Mouse (Mus musculus): ENCODE data around the gene Plcb4. TPM values are rescaled to one million over a fixed set of nuclear protein-coding genes. Genes with fewer than 3 reads are reported as not detected.
A peak's percentile ranks its signal among the peaks of the same experiment; 100 is the strongest.

Gene Plcb4
- total RNA-seq, 1 experiment, result 24.0 TPM

DNA sequence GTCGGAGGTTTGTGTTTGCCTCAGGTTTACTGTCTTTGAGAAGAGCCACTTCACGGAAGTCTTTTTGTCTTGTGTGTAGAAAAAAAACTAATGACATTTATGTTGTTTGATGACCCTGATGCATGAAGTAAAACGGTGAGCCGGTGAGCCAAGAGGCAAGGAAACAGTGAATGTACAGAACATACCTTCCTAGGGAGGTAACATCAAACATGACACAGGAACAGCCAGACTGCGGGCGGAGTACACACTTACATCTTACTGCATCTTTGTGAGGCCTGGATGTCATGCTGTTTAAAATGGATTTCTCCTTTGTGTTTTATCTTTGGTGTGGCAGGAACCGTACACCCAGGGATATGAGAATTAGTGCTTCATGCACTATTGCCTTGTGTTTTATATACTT lies 340.1 kb downstream of the Plcb4 start:
- in situ Hi-C loops (cut with MboI; ENCODE audit: low sequenced_read_pairs in 2 of 2, unreplicated experiment in 2 of 2), result no loop called here
- DNase-seq (ENCODE audit: low read depth, low spot score), result no peak

DNA sequence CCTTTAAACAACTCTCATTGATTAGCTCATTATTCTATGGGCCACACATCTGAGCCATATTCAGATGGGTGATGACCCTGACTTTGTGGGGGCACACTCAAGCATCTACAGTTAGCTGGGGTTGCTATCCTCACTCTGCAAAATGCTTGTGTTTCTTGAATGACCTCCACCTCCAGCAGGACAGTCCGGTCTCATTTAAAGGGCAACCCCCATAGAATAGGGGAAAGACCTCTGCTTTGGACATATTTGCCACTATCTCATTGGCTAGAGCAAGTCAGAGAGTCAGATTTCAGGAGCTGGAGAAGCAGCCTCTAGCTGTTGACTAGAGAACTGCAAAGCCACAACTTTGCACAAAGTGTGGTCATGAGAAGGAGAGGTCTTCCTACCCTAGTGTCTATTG lies 340.6 kb downstream of the Plcb4 start:
- H3K9me3 ChIP-seq (ENCODE audit: control insufficient read depth, insufficient read depth, low read depth, low read length), result no peaks in the 10 kb centered on the region
- no peaks in the 10 kb centered on the region for H3K36me3 ChIP-seq (ENCODE audit: control insufficient read depth, insufficient read depth, low read length, poor library complexity, severe bottlenecking)
- no peaks in the 10 kb centered on the region for H3K4me1 ChIP-seq (ENCODE audit: control insufficient read depth in 2 of 2, insufficient read depth in 2 of 2, low read length in 2 of 2, poor library complexity in 1 of 2)
- DNase-seq (ENCODE audit: low read depth, low spot score), result no peak
- no peak for TF ChIP-seq ZC3H11A (IDR thresholded peaks at IDR 0.05; ENCODE audit: borderline replicate concordance, low read depth, low read length)
- no peak for TF ChIP-seq MAFK (IDR thresholded peaks at IDR 0.05; ENCODE audit: insufficient read depth, low read depth, low read length)
- no peak for TF ChIP-seq CHD2 (IDR thresholded peaks at IDR 0.05; ENCODE audit: low read depth, low read length)
- no peak for TF ChIP-seq ZNF384 (IDR thresholded peaks at IDR 0.05; ENCODE audit: low read depth, low read length)
- TF ChIP-seq HCFC1 (IDR thresholded peaks at IDR 0.05; ENCODE audit: borderline replicate concordance, insufficient read depth, low read length), result no peak
- H3K4me3 ChIP-seq (ENCODE audit: insufficient read depth in 1 of 2, low read depth in 1 of 2, low read length in 2 of 2, poor library complexity in 1 of 2, severe bottlenecking in 1 of 2), result no peak overlapping the region
- no peak overlapping the region for H3K9ac ChIP-seq (ENCODE audit: insufficient read depth, low read depth, low read length, poor library complexity, severe bottlenecking)
- H3K27ac ChIP-seq (ENCODE audit: insufficient read depth, low read depth, low read length, poor library complexity, severe bottlenecking), result no peak overlapping the region
- in situ Hi-C loops (cut with MboI; ENCODE audit: low sequenced_read_pairs in 2 of 2, unreplicated experiment in 2 of 2), result no loop called here

More for the DNA sequence above, 340.1 kb downstream of the Plcb4 start:
- no peak overlapping the region for H3K4me3 ChIP-seq (ENCODE audit: insufficient read depth in 1 of 2, low read depth in 1 of 2, low read length in 2 of 2, poor library complexity in 1 of 2, severe bottlenecking in 1 of 2)
- TF ChIP-seq ZNF384 (IDR thresholded peaks at IDR 0.05; ENCODE audit: low read depth, low read length) (no peak), HCFC1 (IDR thresholded peaks at IDR 0.05; ENCODE audit: borderline replicate concordance, insufficient read depth, low read length) (no peak), MAFK (IDR thresholded peaks at IDR 0.05; ENCODE audit: insufficient read depth, low read depth, low read length) (no peak), CHD2 (IDR thresholded peaks at IDR 0.05; ENCODE audit: low read depth, low read length) (no peak), ZC3H11A (IDR thresholded peaks at IDR 0.05; ENCODE audit: borderline replicate concordance, low read depth, low read length) (no peak)
- H3K9ac ChIP-seq (ENCODE audit: insufficient read depth, low read depth, low read length, poor library complexity, severe bottlenecking), result no peak overlapping the region
- H3K36me3 ChIP-seq (ENCODE audit: control insufficient read depth, insufficient read depth, low read length, poor library complexity, severe bottlenecking), result no peaks in the 10 kb centered on the region
- no peaks in the 10 kb centered on the region for H3K4me1 ChIP-seq (ENCODE audit: control insufficient read depth in 2 of 2, insufficient read depth in 2 of 2, low read length in 2 of 2, poor library complexity in 1 of 2)
- no peak overlapping the region for H3K27ac ChIP-seq (ENCODE audit: insufficient read depth, low read depth, low read length, poor library complexity, severe bottlenecking)
- H3K9me3 ChIP-seq (ENCODE audit: control insufficient read depth, insufficient read depth, low read depth, low read length), result no peaks in the 10 kb centered on the region

DNA sequence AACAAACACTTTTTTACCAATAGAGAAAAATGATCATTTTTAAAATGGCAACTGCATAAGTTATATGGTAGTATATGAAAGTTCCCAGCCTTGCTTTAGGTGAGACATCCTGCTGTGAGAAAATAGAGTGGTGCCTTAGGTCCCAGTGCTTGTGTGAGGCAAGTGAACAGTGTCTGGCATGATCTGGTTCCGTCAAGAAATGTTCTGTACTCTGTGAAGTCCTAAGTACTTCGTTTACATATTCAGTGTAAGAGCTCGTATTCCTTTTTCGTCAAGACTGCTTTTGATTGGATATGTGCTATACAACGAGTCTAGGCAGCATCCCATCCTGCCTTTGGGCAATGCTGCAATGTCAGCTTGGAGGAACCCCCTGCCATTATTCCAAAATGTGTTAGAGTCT lies 342.1 kb downstream of the Plcb4 start:
- H3K27ac ChIP-seq (ENCODE audit: insufficient read depth, low read depth, low read length, poor library complexity, severe bottlenecking), result no peak overlapping the region
- H3K4me3 ChIP-seq (ENCODE audit: insufficient read depth in 1 of 2, low read depth in 1 of 2, low read length in 2 of 2, poor library complexity in 1 of 2, severe bottlenecking in 1 of 2), result no peak overlapping the region
- no peaks in the 10 kb centered on the region for H3K4me1 ChIP-seq (ENCODE audit: control insufficient read depth in 2 of 2, insufficient read depth in 2 of 2, low read length in 2 of 2, poor library complexity in 1 of 2)
- DNase-seq (ENCODE audit: low read depth, low spot score), result no peak
- H3K36me3 ChIP-seq (ENCODE audit: control insufficient read depth, insufficient read depth, low read length, poor library complexity, severe bottlenecking), result no peaks in the 10 kb centered on the region
- H3K9ac ChIP-seq (ENCODE audit: insufficient read depth, low read depth, low read length, poor library complexity, severe bottlenecking), result no peak overlapping the region
- H3K9me3 ChIP-seq (ENCODE audit: control insufficient read depth, insufficient read depth, low read depth, low read length), result no peaks in the 10 kb centered on the region
- in situ Hi-C loops (cut with MboI; ENCODE audit: low sequenced_read_pairs in 2 of 2, unreplicated experiment in 2 of 2), result no loop called here
- TF ChIP-seq MAFK (IDR thresholded peaks at IDR 0.05; ENCODE audit: insufficient read depth, low read depth, low read length) (no peak), ZNF384 (IDR thresholded peaks at IDR 0.05; ENCODE audit: low read depth, low read length) (no peak), ZC3H11A (IDR thresholded peaks at IDR 0.05; ENCODE audit: borderline replicate concordance, low read depth, low read length) (no peak), HCFC1 (IDR thresholded peaks at IDR 0.05; ENCODE audit: borderline replicate concordance, insufficient read depth, low read length) (no peak), CHD2 (IDR thresholded peaks at IDR 0.05; ENCODE audit: low read depth, low read length) (no peak)

DNA sequence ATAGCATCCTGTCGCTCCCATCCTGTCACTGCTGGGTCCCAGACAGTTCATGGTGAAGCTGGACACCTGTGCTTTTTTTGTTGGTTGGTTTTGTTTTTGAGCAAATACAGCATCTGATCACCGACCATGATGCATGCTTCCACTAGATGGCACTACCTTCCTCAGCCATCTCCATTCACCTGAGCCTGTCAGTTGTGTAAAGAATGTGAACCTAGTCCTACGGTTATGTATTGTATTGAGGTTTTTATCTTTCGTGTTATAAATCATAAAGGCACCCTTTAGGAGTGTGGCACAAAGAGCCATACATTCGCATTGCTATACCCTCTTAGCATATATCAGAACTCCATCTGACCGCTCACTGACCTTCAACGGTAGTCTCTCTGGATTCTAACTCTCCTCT lies 343.3 kb downstream of the Plcb4 start:
- Histone ChIP-seq H3K9me3 (ENCODE audit: control insufficient read depth, insufficient read depth, low read depth, low read length) (no peaks in the 10 kb centered on the region), H3K4me3 (ENCODE audit: insufficient read depth in 1 of 2, low read depth in 1 of 2, low read length in 2 of 2, poor library complexity in 1 of 2, severe bottlenecking in 1 of 2) (no peak overlapping the region), H3K27ac (ENCODE audit: insufficient read depth, low read depth, low read length, poor library complexity, severe bottlenecking) (no peak overlapping the region), H3K36me3 (ENCODE audit: control insufficient read depth, insufficient read depth, low read length, poor library complexity, severe bottlenecking) (no peaks in the 10 kb centered on the region), H3K9ac (ENCODE audit: insufficient read depth, low read depth, low read length, poor library complexity, severe bottlenecking) (no peak overlapping the region), H3K4me1 (ENCODE audit: control insufficient read depth in 2 of 2, insufficient read depth in 2 of 2, low read length in 2 of 2, poor library complexity in 1 of 2) (no peaks in the 10 kb centered on the region)
- in situ Hi-C loops (cut with MboI; ENCODE audit: low sequenced_read_pairs in 2 of 2, unreplicated experiment in 2 of 2), result no loop called here
- TF ChIP-seq HCFC1 (IDR thresholded peaks at IDR 0.05; ENCODE audit: borderline replicate concordance, insufficient read depth, low read length), result no peak
- no peak for TF ChIP-seq ZNF384 (IDR thresholded peaks at IDR 0.05; ENCODE audit: low read depth, low read length)
- 0 out of 2 replicates have a peak, but pooled peaks have one; percentile 31 for TF ChIP-seq ZC3H11A (IDR thresholded peaks at IDR 0.05; ENCODE audit: borderline replicate concordance, low read depth, low read length)
- no peak for DNase-seq (ENCODE audit: low read depth, low spot score)

DNA sequence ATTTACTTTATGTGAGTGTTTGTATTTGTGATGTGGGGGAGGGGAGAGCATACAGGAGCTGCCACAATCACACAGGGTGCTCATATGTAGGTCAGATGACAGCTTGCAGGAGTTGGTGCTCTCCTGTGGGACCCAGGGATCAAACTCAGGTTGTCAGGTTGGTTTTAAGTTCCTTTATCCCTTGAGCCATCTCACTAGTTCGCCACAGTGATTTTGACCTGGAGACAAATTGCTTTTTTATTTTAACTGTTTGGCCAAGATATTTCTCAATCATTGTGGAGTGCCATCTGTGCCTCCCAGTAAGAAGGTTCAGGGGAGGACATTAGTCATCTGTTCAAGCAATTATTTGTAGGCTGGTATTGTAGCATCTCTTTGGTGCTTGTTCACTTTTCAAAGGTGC lies 345.0 kb downstream of the Plcb4 start:
- no peaks in the 10 kb centered on the region for H3K4me1 ChIP-seq (ENCODE audit: control insufficient read depth in 2 of 2, insufficient read depth in 2 of 2, low read length in 2 of 2, poor library complexity in 1 of 2)
- no peak overlapping the region for H3K4me3 ChIP-seq (ENCODE audit: insufficient read depth in 1 of 2, low read depth in 1 of 2, low read length in 2 of 2, poor library complexity in 1 of 2, severe bottlenecking in 1 of 2)
- no peak for TF ChIP-seq ZC3H11A (IDR thresholded peaks at IDR 0.05; ENCODE audit: borderline replicate concordance, low read depth, low read length)
- no peak for TF ChIP-seq ZNF384 (IDR thresholded peaks at IDR 0.05; ENCODE audit: low read depth, low read length)
- no peak for TF ChIP-seq CHD2 (IDR thresholded peaks at IDR 0.05; ENCODE audit: low read depth, low read length)
- TF ChIP-seq MAFK (IDR thresholded peaks at IDR 0.05; ENCODE audit: insufficient read depth, low read depth, low read length), result no peak
- TF ChIP-seq HCFC1 (IDR thresholded peaks at IDR 0.05; ENCODE audit: borderline replicate concordance, insufficient read depth, low read length), result no peak
- peaks cover 2% of the 10 kb centered on the region; the same call in 1 of the 2 replicates for H3K36me3 ChIP-seq (ENCODE audit: control insufficient read depth, insufficient read depth, low read length, poor library complexity, severe bottlenecking)
- H3K9me3 ChIP-seq (ENCODE audit: control insufficient read depth, insufficient read depth, low read depth, low read length), result no peaks in the 10 kb centered on the region
- H3K27ac ChIP-seq (ENCODE audit: insufficient read depth, low read depth, low read length, poor library complexity, severe bottlenecking), result no peak overlapping the region
- no peak for DNase-seq (ENCODE audit: low read depth, low spot score)
- in situ Hi-C loops (cut with MboI; ENCODE audit: low sequenced_read_pairs in 2 of 2, unreplicated experiment in 2 of 2), result no loop called here
- no peak overlapping the region for H3K9ac ChIP-seq (ENCODE audit: insufficient read depth, low read depth, low read length, poor library complexity, severe bottlenecking)
